Mouse (Mus musculus) heart, postnatal 0 days (tissue): ENCODE measurements around the gene Tspoap1.

Experiments used
- CTCF ChIP-seq: IDR thresholded peaks from 2 replicates; pipeline ENCODE4 v1.5.1; 2016; ENCODE audit warnings: antibody characterized with exemption, control low read depth, low read depth
- EP300 ChIP-seq: IDR thresholded peaks from 2 replicates; pipeline ENCODE4 v1.6.1; 2016; ENCODE audit warnings: antibody characterized with exemption, low read depth

- TF ChIP-seq CTCF (no peak), EP300 (no peak)
These were observed 6.3 kb upstream of the Tspoap1 start for GRCm38 (mm10) chr11:87753891-87754501.
